Mouse (Mus musculus) left cerebral cortex, postnatal 14 days (tissue): ENCODE data around the gene Slc38a5. TPM values are rescaled to one million over a fixed set of nuclear protein-coding genes. Genes with fewer than 3 reads are reported as not detected.

ENCODE experiments used
- DNase-seq, 2 experiments: peaks; one replicate each; pipeline ENCODE4 v3.0.0; 2021 to 2022; ENCODE audit warnings: low spot score in 2 of 2, mixed read lengths in 1 of 2
- intact Hi-C: fragments of 180-260 bp; cut with DNase I; formaldehyde crosslinking; loops from one replicate; pipeline ENCODE4 v1.15.1; 2025
- total RNA-seq, 2 experiments: library from RNA; stranded (reverse); gene quantifications; 2 replicates each; pipeline ENCODE4 v1.2.3; 2021

Gene Slc38a5
- total RNA-seq, 2 experiments from 2014 or later: 11.9 to 12.7 TPM

DNA sequence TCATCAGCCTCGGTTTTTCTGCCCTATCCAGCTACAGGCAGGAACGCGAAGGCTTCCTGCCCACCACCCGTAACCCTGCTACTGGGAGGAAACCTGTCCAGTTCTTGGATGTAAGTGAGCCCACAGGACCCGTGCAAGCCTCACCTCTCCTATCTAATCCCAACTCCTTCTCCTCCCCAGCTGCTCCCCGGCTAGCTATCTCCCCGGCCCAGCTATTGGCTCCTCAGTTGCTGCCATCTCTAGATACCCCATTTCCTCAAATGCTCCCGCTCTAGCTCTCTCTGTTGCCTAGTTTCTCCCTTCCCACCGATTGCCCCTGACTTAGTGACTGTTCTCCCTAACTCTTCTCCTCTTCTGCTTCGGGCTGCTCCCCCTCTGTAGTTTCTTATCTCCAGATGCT is 1.1 kb downstream of the Slc38a5 start:
- intact Hi-C loops: no loop called here
- DNase-seq: no peak

DNA sequence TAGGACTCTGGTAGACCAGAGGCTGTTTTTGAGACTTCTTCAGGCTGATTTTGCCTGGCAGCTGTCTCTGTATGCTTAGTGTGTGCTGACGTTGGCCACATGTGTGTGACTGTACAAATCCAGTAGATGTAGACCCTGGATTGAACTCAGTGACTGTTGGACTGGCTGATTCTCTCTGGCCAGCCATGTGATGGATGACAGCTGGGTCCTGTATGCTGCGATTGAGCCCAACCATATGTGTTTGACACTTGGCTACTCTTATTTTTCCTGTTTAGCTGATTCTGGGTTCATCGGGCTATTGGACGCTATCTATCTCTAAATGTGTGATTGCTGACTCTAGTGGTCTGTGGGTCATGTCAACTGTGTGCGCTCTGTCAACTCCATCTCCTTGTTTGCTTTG is 3.1 kb downstream of the Slc38a5 start:
- no peak for DNase-seq
- intact Hi-C loops: no loop called here

DNA sequence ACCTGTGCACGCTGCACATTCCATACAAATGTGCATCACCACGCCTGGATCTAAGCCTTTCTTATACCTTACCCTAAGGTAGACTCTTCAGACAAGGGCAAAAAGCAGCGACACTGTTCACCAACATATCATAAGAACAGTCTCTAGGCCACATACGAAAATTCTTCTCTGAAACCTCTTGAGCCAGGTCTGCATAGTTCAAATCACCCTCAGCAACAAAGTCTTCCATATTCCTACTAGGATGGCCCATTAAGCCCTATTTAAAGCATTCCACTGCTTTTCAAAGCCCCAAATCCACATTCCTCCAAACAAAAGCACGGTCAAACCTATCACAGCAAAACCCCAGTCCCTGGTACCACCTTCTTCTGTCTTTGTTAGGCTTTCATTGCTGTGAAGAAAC is 17.7 kb downstream of the Slc38a5 start:
- no peak for DNase-seq
- intact Hi-C loops: no loop called here

DNA sequence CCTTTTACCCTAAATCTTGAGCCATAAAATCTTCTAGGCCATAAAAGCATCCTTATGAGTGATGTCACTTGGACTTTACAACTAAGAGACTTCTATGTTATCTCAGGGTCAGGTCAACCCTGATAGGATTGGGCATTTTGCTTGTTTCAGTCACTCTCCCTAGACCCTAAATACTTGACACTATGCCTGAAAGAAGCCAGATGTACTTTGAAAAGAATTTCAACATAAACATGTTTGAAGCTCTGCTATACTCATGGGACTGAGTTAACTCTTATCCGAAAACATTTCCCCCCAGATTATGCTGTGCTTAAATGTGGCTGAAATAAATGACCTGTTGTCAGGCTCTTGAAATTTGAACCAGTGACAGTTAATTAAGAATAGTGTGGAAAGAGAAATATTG is 38.4 kb downstream of the Slc38a5 start:
- no peak for DNase-seq
- intact Hi-C loops: no loop called here

DNA sequence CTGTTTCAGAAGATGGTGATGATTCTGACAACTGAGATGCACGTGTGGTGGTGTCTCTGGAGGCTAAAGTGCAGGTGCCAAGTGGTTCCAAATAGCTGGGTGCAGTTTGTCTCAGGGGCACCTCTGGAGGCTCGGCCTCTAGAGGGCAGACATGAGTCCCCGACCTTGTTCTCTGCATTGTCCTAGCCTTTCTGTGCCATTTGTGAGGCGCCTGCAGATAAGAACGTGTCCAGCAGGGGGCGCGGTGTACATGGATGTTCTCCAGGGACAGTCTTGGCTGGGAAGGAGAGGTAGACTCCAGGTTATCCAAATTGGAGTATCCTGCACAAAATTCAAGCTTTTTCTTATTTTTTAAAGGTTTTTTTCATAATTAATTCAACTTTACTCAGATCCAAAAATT is 44.0 kb downstream of the Slc38a5 start:
- intact Hi-C loops: loop anchor here (5.0 kb wide), 1 partner anchor 42 kb away; no protein-coding TSS in a partner anchor
- DNase-seq: peak; percentile 6 to 18

DNA sequence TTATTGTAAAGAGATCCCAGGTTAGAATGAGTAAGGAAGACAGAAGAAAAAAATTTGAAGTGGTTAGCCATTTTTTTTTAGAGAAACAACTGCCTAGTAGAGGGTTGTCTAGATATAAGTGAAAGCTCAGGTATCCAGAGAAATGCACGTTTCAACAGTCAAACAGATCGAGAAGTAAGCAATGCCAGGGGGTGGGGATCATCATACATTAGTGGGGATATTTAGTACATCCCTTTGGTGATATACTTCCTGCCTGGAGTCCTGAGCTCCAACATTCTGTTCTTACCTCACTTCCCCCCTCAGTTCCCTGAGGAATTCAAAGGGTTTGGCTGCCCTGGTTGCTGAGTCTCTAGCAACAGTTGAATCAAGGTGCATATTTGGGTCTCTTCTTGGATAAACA is 56.2 kb downstream of the Slc38a5 start, which contains the start of gene Ssxb10:
Gene Ssxb10, plus strand, starts transcription at position 301 of the 400 bp plus-strand sequence.
- intact Hi-C loops: no loop called here
- DNase-seq: no peak

Other genes starting within 250 kb of the Slc38a5 start
- gene Suv39h1, start 196.4 kb upstream of the Slc38a5 start, total RNA-seq: 10 to 100 TPM; 27.2 to 30.8 TPM
- gene Was, start 180.6 kb upstream of the Slc38a5 start, total RNA-seq: 1 to 10 TPM; 1.1 to 2.9 TPM
- gene Wdr13, start 138.2 kb upstream of the Slc38a5 start, total RNA-seq: 100 to 1,000 TPM; 216 to 236 TPM
- gene Rbm3, start 125.3 kb upstream of the Slc38a5 start, total RNA-seq: 100 to 1,000 TPM; 198 to 216 TPM
- 10 to 100 TPM; 15.7 to 16.3 TPM for gene Tbc1d25, start 95.0 kb upstream of the Slc38a5 start, total RNA-seq
- 10 to 100 TPM; 31.7 to 33.3 TPM for gene Ebp, start 77.6 kb upstream of the Slc38a5 start, total RNA-seq
- gene Porcn, start 64.6 kb upstream of the Slc38a5 start, total RNA-seq: 10 to 100 TPM; 83.2 to 83.3 TPM
- gene Ftsj1, start 18.7 kb upstream of the Slc38a5 start, total RNA-seq: 10 to 100 TPM; 22.7 to 25.9 TPM
- gene Ssxb10, start 56.3 kb downstream of the Slc38a5 start, total RNA-seq: not detected
- not detected for gene Ssxb9, start 95.8 kb downstream of the Slc38a5 start, total RNA-seq
- gene Ssxb1, start 142.2 kb downstream of the Slc38a5 start, total RNA-seq: not detected
- not detected for gene Ssxb2, start 190.6 kb downstream of the Slc38a5 start, total RNA-seq